In genomic region chr4:63154699-63155098, GRCm38 (mm10) we compare ENCODE assay signal across 21 mouse cellular contexts. TPM values are rescaled to one million over a fixed set of nuclear protein-coding genes. Genes with fewer than 3 reads are reported as not detected.
DNase-seq lines count a peak whose midpoint lies in the region; ATAC-seq and TF ChIP-seq lines count a peak whose summit lies in the region.
"Had no signal": no experiment of that assay in that cellular context is flagged by ENCODE, and none has a peak within 500 bp of the region (broad histone marks: within the 10 kb centered on the region; RNA-seq: fewer than 3 reads in every experiment).

TSS of gene Ambp (minus strand) at chr4:63154799.

- TF ChIP-seq CTCF in bone marrow, adult 2 months (IDR thresholded peaks at IDR 0.05; ENCODE audit: control insufficient read depth, insufficient read depth, low read length): no peak
- TF ChIP-seq CTCF in liver, postnatal 0 days (IDR thresholded peaks at IDR 0.05; ENCODE audit: low read depth): no peak

- H3K27me3 ChIP-seq in heart, embryonic 11.5 days (ENCODE audit: control insufficient read depth, insufficient read depth, low read length): no peaks in the 10 kb centered on the region
- no peaks in the 10 kb centered on the region for H3K27me3 ChIP-seq in intestine, embryonic 16.5 days (replicated peaks; ENCODE audit: control insufficient read depth, insufficient read depth, low read length)
- no peaks in the 10 kb centered on the region for H3K27me3 ChIP-seq in liver, postnatal 0 days (ENCODE audit: insufficient read depth, low read length)
- H3K27me3 ChIP-seq: forebrain, embryonic 15.5 days; limb, embryonic 13.5 days; neural tube, embryonic 13.5 days; Patski had no signal

- TF ChIP-seq EP300 in liver, postnatal 0 days (IDR thresholded peaks at IDR 0.05; ENCODE audit: low read depth): no peak

- no peaks in the 10 kb centered on the region for H3K36me3 ChIP-seq in heart, embryonic 11.5 days (ENCODE audit: control insufficient read depth, insufficient read depth, low read length)
- no peaks in the 10 kb centered on the region for H3K36me3 ChIP-seq in intestine, embryonic 16.5 days (ENCODE audit: control insufficient read depth, insufficient read depth, low read length)
- H3K36me3 ChIP-seq in liver, postnatal 0 days (replicated peaks; ENCODE audit: insufficient read depth, low read length): no peaks in the 10 kb centered on the region; the same call in 1 of the 2 replicates
- H3K36me3 ChIP-seq: forebrain, embryonic 15.5 days; limb, embryonic 13.5 days; neural tube, embryonic 13.5 days had no signal

- intact Hi-C loops in heart, postnatal 14 days (cut with DNase I): no loop called here

- no peaks in the 10 kb centered on the region for H3K4me1 ChIP-seq in heart, embryonic 11.5 days (ENCODE audit: control insufficient read depth, insufficient read depth, low read length)
- peaks cover 12% of the 10 kb centered on the region for H3K4me1 ChIP-seq in bone marrow, adult 2 months (ENCODE audit: control insufficient read depth, insufficient read depth, low read length)
- H3K4me1 ChIP-seq in intestine, embryonic 16.5 days (ENCODE audit: control insufficient read depth, insufficient read depth, low read length): peaks cover 18% of the 10 kb centered on the region; the same call in 1 of the 2 replicates
- H3K4me1 ChIP-seq in liver, postnatal 0 days (ENCODE audit: insufficient read depth): peaks cover 20% of the 10 kb centered on the region
- H3K4me1 ChIP-seq: forebrain, embryonic 15.5 days; neural tube, embryonic 13.5 days had no signal

- DNase-seq in heart, postnatal 14 days: no peak
- DNase-seq in liver, postnatal 0 days: no peak
- DNase-seq in ovary, postnatal 14 days (ENCODE audit: low spot score): no peak
- DNase-seq: cerebellum, adult 8-10 months; gastrocnemius, postnatal 25 days; thymus, adult 2 months had no signal

- H3K4me2 ChIP-seq in heart, embryonic 11.5 days: no peak within 1 kb of the TSS
- H3K4me2 ChIP-seq in intestine, embryonic 16.5 days (ENCODE audit: low read depth, low read length): no peak within 1 kb of the TSS
- H3K4me2 ChIP-seq in liver, postnatal 0 days (ENCODE audit: low read depth, low read length): peak within 1 kb of the TSS; percentile 66
- H3K4me2 ChIP-seq: forebrain, embryonic 15.5 days; limb, embryonic 13.5 days; midbrain, embryonic 11.5 days; neural tube, embryonic 13.5 days had no signal

- H3K9ac ChIP-seq in heart, embryonic 11.5 days (ENCODE audit: low read depth, low read length): no peak within 1 kb of the TSS
- H3K9ac ChIP-seq in intestine, embryonic 16.5 days (ENCODE audit: low read depth, low read length): no peak within 1 kb of the TSS
- peak within 1 kb of the TSS; percentile 45 for H3K9ac ChIP-seq in liver, postnatal 0 days (replicated peaks)
- H3K9ac ChIP-seq: forebrain, embryonic 15.5 days; limb, embryonic 13.5 days; neural tube, embryonic 13.5 days had no signal

- no peak within 1 kb of the TSS for H3K4me3 ChIP-seq in heart, embryonic 11.5 days (ENCODE audit: low read depth, low read length)
- no peak within 1 kb of the TSS for H3K4me3 ChIP-seq in bone marrow, adult 2 months (replicated peaks; ENCODE audit: control insufficient read depth, low read depth, low read length)
- H3K4me3 ChIP-seq in intestine, embryonic 16.5 days (ENCODE audit: low read length): no peak within 1 kb of the TSS
- H3K4me3 ChIP-seq in liver, postnatal 0 days (ENCODE audit: low read depth, low read length): peak within 1 kb of the TSS; percentile 47
- H3K4me3 ChIP-seq: forebrain, embryonic 15.5 days; limb, embryonic 13.5 days; neural tube, embryonic 13.5 days had no signal

- H3K27ac ChIP-seq in heart, embryonic 11.5 days (ENCODE audit: low read depth, low read length): no peak within 1 kb of the TSS
- no peak within 1 kb of the TSS for H3K27ac ChIP-seq in bone marrow, adult 2 months (ENCODE audit: control insufficient read depth, insufficient read depth, low read depth, low read length, poor library complexity)
- no peak within 1 kb of the TSS for H3K27ac ChIP-seq in intestine, embryonic 16.5 days (ENCODE audit: low read length)
- H3K27ac ChIP-seq in liver, postnatal 0 days (ENCODE audit: low read depth): peak within 1 kb of the TSS; percentile 69
- H3K27ac ChIP-seq: forebrain, embryonic 15.5 days; limb, embryonic 13.5 days; neural tube, embryonic 13.5 days had no signal

- 59% methylated on average over 5 of the region's 5 CpGs for WGBS in heart, embryonic 11.5 days (ENCODE audit: insufficient replicate concordance)
- 24% methylated on average over 5 of the region's 5 CpGs for WGBS in bone marrow, adult 2 months
- 63% methylated on average over 5 of the region's 5 CpGs for WGBS in intestine, embryonic 16.5 days
- 39% methylated on average over 5 of the region's 5 CpGs for WGBS in liver, postnatal 0 days (ENCODE audit: insufficient replicate concordance)

- TF ChIP-seq POLR2A in bone marrow, adult 2 months (IDR thresholded peaks at IDR 0.05; ENCODE audit: borderline replicate concordance, control insufficient read depth, low read depth, low read length): no peak

- no peaks in the 10 kb centered on the region for H3K9me3 ChIP-seq in heart, embryonic 11.5 days (replicated peaks; ENCODE audit: control insufficient read depth, low read length)
- H3K9me3 ChIP-seq in intestine, embryonic 16.5 days (ENCODE audit: control insufficient read depth, low read length): no peaks in the 10 kb centered on the region
- H3K9me3 ChIP-seq in liver, postnatal 0 days (ENCODE audit: low read length): no peaks in the 10 kb centered on the region
- H3K9me3 ChIP-seq: forebrain, embryonic 15.5 days; limb, embryonic 13.5 days; neural tube, embryonic 13.5 days had no signal

- ATAC-seq in heart, embryonic 11.5 days (replicated peaks; ENCODE audit: insufficient number of reproducible peaks, low FRiP score, low TSS enrichment): no peak
- no peak for ATAC-seq in intestine, embryonic 16.5 days
- no peak for ATAC-seq in liver, postnatal 0 days
- ATAC-seq in monocyte, adult 5-6 weeks (replicated peaks; ENCODE audit: insufficient number of reproducible peaks, low FRiP score, low TSS enrichment, poor library complexity, severe bottlenecking): no peak
- ATAC-seq: forebrain, embryonic 15.5 days; lung, postnatal 0 days; Patski had no signal

RNA-seq across cellular contexts. Expression of gene Ambp, which starts in this region (rescaled TPM):
- 2.4 and 11.6 TPM in 2 replicates for polyA plus RNA-seq in heart, embryonic 11.5 days (2014; fragmentation: Nextera tagmentation; extraction: Ambion mirVana)
- not detected for total RNA-seq in heart, postnatal 14 days (2021)
- polyA plus RNA-seq in bone marrow, adult 2 months (2011; ENCODE audit: insufficient read depth, insufficient read length, low replicate concordance, missing spikeins): 2.6 and 11.2 TPM in 2 replicates
- 29.0 and 54.2 TPM in 2 replicates for polyA plus RNA-seq in intestine, embryonic 16.5 days (2015; fragmentation: Nextera tagmentation; extraction: Ambion mirVana)
- polyA plus RNA-seq in liver, postnatal 0 days (2015; fragmentation: Nextera tagmentation; extraction: Ambion mirVana): 2,449 and 2,507 TPM in 2 replicates
- not detected in 3 replicates for total RNA-seq in monocyte, adult 5-6 weeks (2017)
- total RNA-seq: common myeloid progenitor, adult 5-6 weeks; gastrocnemius, postnatal 25 days; heart, adult 8-10 months; layer of hippocampus, postnatal 10 days; left cerebral cortex, postnatal 10 days had no signal
- polyA plus RNA-seq: forebrain, embryonic 15.5 days; hindbrain, embryonic 11.5 days; midbrain, embryonic 11.5 days had no signal

Comparison
In these comparisons a context has a peak if more than half of its experiments do, and no peak if none do; other contexts are left out.
1. RNA of gene Ambp (polyA plus RNA-seq): 2,449 to 2,507 TPM in liver, postnatal 0 days; 29.0 to 54.2 TPM in intestine, embryonic 16.5 days, 2.4 to 11.6 TPM in heart, embryonic 11.5 days and 2.6 to 11.2 TPM in bone marrow, adult 2 months; every median in the first group is over 10 times any median in the second.